Mouse (Mus musculus) MEL (cell line): Measurements from ENCODE around the gene Cers5. TPM values are rescaled to one million over a fixed set of nuclear protein-coding genes. Genes with fewer than 3 reads are reported as not detected.

Experiments used
- DNase-seq: peaks from one replicate; pipeline ENCODE4 v3.0.0; 2011; ENCODE audit warnings: low read depth, low spot score
- H3K27ac ChIP-seq: 2 replicates; pipeline ENCODE4 v1.5.1; 2012; ENCODE audit warnings: low read depth, mild to moderate bottlenecking, control low read depth, low read length, moderate library complexity; ENCODE audit not compliant: control insufficient read depth
- H3K27me3 ChIP-seq, 2 experiments: fragments of 150-350 bp in 1 of 2; sonication (generic) in 1 of 2; 2 replicates each; pipeline ENCODE4 v1.6.1; 2012; ENCODE audit warnings: low read length in 2 of 2, mild to moderate bottlenecking in 2 of 2, improper control_type of control experiment in 1 of 2, moderate library complexity in 1 of 2; ENCODE audit not compliant: insufficient read depth in 2 of 2, control insufficient read depth in 1 of 2
- H3K36me3 ChIP-seq, 2 experiments: 2 replicates each; pipeline ENCODE4 v1.6.1; 2012 to 2014; ENCODE audit warnings: low read length in 2 of 2, improper control_type of control experiment in 1 of 2, inconsistent platforms in 1 of 2, mild to moderate bottlenecking in 1 of 2; ENCODE audit not compliant: insufficient read depth in 2 of 2, control insufficient read depth in 1 of 2
- H3K4me1 ChIP-seq, 2 experiments: fragments of 150-350 bp in 1 of 2; sonication (generic) in 1 of 2; 2 replicates each; pipeline ENCODE4 v1.6.1; 2012; ENCODE audit warnings: low read length in 2 of 2, improper control_type of control experiment in 1 of 2, mild to moderate bottlenecking in 1 of 2; ENCODE audit not compliant: insufficient read depth in 2 of 2, control insufficient read depth in 1 of 2
- H3K4me3 ChIP-seq, 2 experiments: fragments of 150-350 bp in 1 of 2; sonication (generic) in 1 of 2; 2 replicates each; pipeline ENCODE4 v1.5.1; 2012; ENCODE audit warnings: low read depth in 2 of 2, low read length in 2 of 2, mild to moderate bottlenecking in 2 of 2, moderate library complexity in 2 of 2, control low read depth in 1 of 2, improper control_type of control experiment in 1 of 2; ENCODE audit not compliant: control insufficient read depth in 1 of 2, insufficient read depth in 1 of 2
- H3K79me2 ChIP-seq: 2 replicates; pipeline ENCODE4 v1.6.1; 2012; ENCODE audit warnings: mild to moderate bottlenecking, low read length, moderate library complexity; ENCODE audit not compliant: control insufficient read depth, poor library complexity, insufficient read depth
- H3K9ac ChIP-seq: 2 replicates; pipeline ENCODE4 v1.6.1; 2012; ENCODE audit warnings: low read depth, mild to moderate bottlenecking, control low read depth, low read length, moderate library complexity; ENCODE audit not compliant: control insufficient read depth, poor library complexity, severe bottlenecking
- H3K9me3 ChIP-seq: fragments of 150-350 bp; sonication (generic); replicated peaks from 2 replicates; pipeline ENCODE4 v1.6.1; 2012; ENCODE audit warnings: mild to moderate bottlenecking, low read length, improper control_type of control experiment, moderate library complexity; ENCODE audit not compliant: insufficient read depth
- BHLHE40 ChIP-seq: IDR thresholded peaks from 2 replicates; pipeline ENCODE4 v1.6.1; 2012; ENCODE audit warnings: low read depth, mild to moderate bottlenecking, inconsistent platforms, low read length, improper control_type of control experiment, borderline replicate concordance
- CHD1 ChIP-seq: IDR thresholded peaks from 2 replicates; pipeline ENCODE4 v1.6.1; 2012; ENCODE audit warnings: low read depth, mild to moderate bottlenecking, inconsistent platforms, low read length, improper control_type of control experiment
- ELF1 ChIP-seq: IDR thresholded peaks from 2 replicates; pipeline ENCODE4 v1.6.1; 2014; ENCODE audit warnings: low read depth, mild to moderate bottlenecking, inconsistent platforms, low read length, improper control_type of control experiment, moderate library complexity
- EP300 ChIP-seq, 2 experiments: IDR thresholded peaks; 2 replicates each; pipeline ENCODE4 v1.6.1; 2011; ENCODE audit warnings: improper control_type of control experiment in 2 of 2, low read length in 2 of 2, low read depth in 1 of 2, mild to moderate bottlenecking in 1 of 2
- ETS1 ChIP-seq: IDR thresholded peaks from 2 replicates; pipeline ENCODE4 v1.6.1; 2012; ENCODE audit warnings: low read depth, mild to moderate bottlenecking, inconsistent platforms, low read length, improper control_type of control experiment, moderate library complexity
- GABPA ChIP-seq: IDR thresholded peaks from 2 replicates; pipeline ENCODE4 v1.6.1; 2012; ENCODE audit warnings: low read depth, mild to moderate bottlenecking, inconsistent platforms, low read length, improper control_type of control experiment, moderate library complexity
- JUND ChIP-seq: IDR thresholded peaks from 2 replicates; pipeline ENCODE4 v1.6.1; 2011; ENCODE audit warnings: low read depth, mild to moderate bottlenecking, improper control_type of control experiment, low read length
- KAT2A ChIP-seq: conservative IDR thresholded peaks from 2 replicates; pipeline ENCODE4 v1.6.1; 2012; ENCODE audit warnings: low read depth, low read length, improper control_type of control experiment, inconsistent platforms
- MAFK ChIP-seq: IDR thresholded peaks from 2 replicates; pipeline ENCODE4 v1.6.1; 2011; ENCODE audit warnings: low read depth, mild to moderate bottlenecking, low read length, improper control_type of control experiment, borderline replicate concordance
- MAX ChIP-seq: IDR thresholded peaks from 2 replicates; pipeline ENCODE4 v1.6.1; 2011; ENCODE audit warnings: low read length, improper control_type of control experiment
- MAZ ChIP-seq: IDR thresholded peaks from 2 replicates; pipeline ENCODE4 v1.6.1; 2012; ENCODE audit warnings: low read depth, mild to moderate bottlenecking, inconsistent platforms, low read length, improper control_type of control experiment
- MEF2A ChIP-seq: IDR thresholded peaks from 2 replicates; pipeline ENCODE4 v1.6.1; 2014; ENCODE audit warnings: low read depth, mild to moderate bottlenecking, inconsistent platforms, low read length, improper control_type of control experiment; ENCODE audit not compliant: poor library complexity, insufficient replicate concordance, severe bottlenecking; ENCODE audit errors: extremely low read depth
- MXI1 ChIP-seq: IDR thresholded peaks from 2 replicates; pipeline ENCODE4 v1.6.1; 2011; ENCODE audit warnings: mild to moderate bottlenecking, low read depth, low read length, improper control_type of control experiment
- POLR2A ChIP-seq, 2 experiments: IDR thresholded peaks; 2 replicates each; pipeline ENCODE4 v1.6.1; 2011 to 2012; ENCODE audit warnings: low read length in 2 of 2, mild to moderate bottlenecking in 2 of 2, control low read depth in 1 of 2, improper control_type of control experiment in 1 of 2, low read depth in 1 of 2, moderate library complexity in 1 of 2; ENCODE audit not compliant: control insufficient read depth in 1 of 2, insufficient read depth in 1 of 2, poor library complexity in 1 of 2
- POLR2AphosphoS2 ChIP-seq: IDR thresholded peaks from 2 replicates; pipeline ENCODE4 v1.6.1; 2011; ENCODE audit warnings: low read length, improper control_type of control experiment
- POLR2AphosphoS5 ChIP-seq: IDR thresholded peaks from 2 replicates; pipeline ENCODE4 v1.6.1; 2012; ENCODE audit warnings: low read depth, borderline replicate concordance, mild to moderate bottlenecking, inconsistent platforms, low read length, moderate library complexity, mixed read lengths
- RAD21 ChIP-seq: IDR thresholded peaks from 2 replicates; pipeline ENCODE4 v1.6.1; 2011; ENCODE audit warnings: mild to moderate bottlenecking, low read depth, low read length, improper control_type of control experiment
- RCOR1 ChIP-seq: IDR thresholded peaks from 2 replicates; pipeline ENCODE4 v1.6.1; 2012; ENCODE audit warnings: low read depth, mild to moderate bottlenecking, inconsistent platforms, low read length, improper control_type of control experiment
- TAL1 ChIP-seq: IDR thresholded peaks from 2 replicates; pipeline ENCODE4 v1.6.1; 2012; ENCODE audit warnings: mild to moderate bottlenecking, inconsistent platforms, low read length, moderate library complexity, mixed read lengths
- TCF12 ChIP-seq: IDR thresholded peaks from 2 replicates; pipeline ENCODE4 v1.6.1; 2014; ENCODE audit warnings: low read depth, mild to moderate bottlenecking, inconsistent platforms, low read length, improper control_type of control experiment, moderate library complexity
- USF2 ChIP-seq, 2 experiments: IDR thresholded peaks; 2 replicates each; pipeline ENCODE4 v1.6.1; 2011 to 2012; ENCODE audit warnings: improper control_type of control experiment in 2 of 2, low read length in 2 of 2, borderline replicate concordance in 1 of 2, inconsistent platforms in 1 of 2, low read depth in 1 of 2, mild to moderate bottlenecking in 1 of 2; ENCODE audit not compliant: insufficient read depth in 1 of 2
- ZC3H11A ChIP-seq: IDR thresholded peaks from 2 replicates; pipeline ENCODE4 v1.6.1; 2012; ENCODE audit warnings: low read depth, mild to moderate bottlenecking, inconsistent platforms, low read length, improper control_type of control experiment
- ZKSCAN1 ChIP-seq: IDR thresholded peaks from 2 replicates; pipeline ENCODE4 v1.6.1; 2012; ENCODE audit warnings: low read depth, mild to moderate bottlenecking, inconsistent platforms, low read length, improper control_type of control experiment, moderate library complexity
- ZMIZ1 ChIP-seq: IDR thresholded peaks from 2 replicates; pipeline ENCODE4 v1.6.1; 2012; ENCODE audit warnings: low read depth, mild to moderate bottlenecking, inconsistent platforms, low read length, improper control_type of control experiment, moderate library complexity
- ZNF384 ChIP-seq: IDR thresholded peaks from 2 replicates; pipeline ENCODE4 v1.6.1; 2012; ENCODE audit warnings: low read depth, mild to moderate bottlenecking, inconsistent platforms, low read length, improper control_type of control experiment
- polyA plus RNA-seq, 2 experiments: library from polyadenylated mRNA; stranded (reverse) in 1 of 2; unstranded in 1 of 2; fragments of >175 nt in 1 of 2; fragments of >200 nt in 1 of 2; gene quantifications; 2 replicates each; pipeline versions ENCODE4 v1.2.1 to v1.2.4; 2012; ENCODE audit warnings: low replicate concordance in 2 of 2, low read depth in 1 of 2; ENCODE audit not compliant: insufficient read length in 2 of 2, insufficient read depth in 1 of 2, missing spikeins in 1 of 2
- total RNA-seq: library from RNA; depleted of rRNA; stranded (reverse); fragments of 300-350 nt; gene quantifications from 2 replicates; pipeline ENCODE4 v1.2.3, GENCODE M21; 2012

Cers5 gene
- total and polyA plus RNA-seq, 3 experiments = 21.8 to 43.5 TPM; not detected in 1

GRCm38 (mm10) chr15:99714206-99714605, 58.5 kb downstream of the Cers5 start:
- Histone ChIP-seq H3K9me3 (no peaks in the 10 kb centered on the region), H3K36me3 (peaks cover 0 to 10% of the 10 kb centered on the region in 2 experiments), H3K9ac (no peak overlapping the region), H3K4me3 (no peak overlapping the region), H3K4me1 (peaks cover 2 to 12% of the 10 kb centered on the region in 2 experiments), H3K27ac (no peak overlapping the region), H3K27me3 (no peaks in the 10 kb centered on the region), H3K79me2 (no peaks in the 10 kb centered on the region)
- DNase-seq = no peak
- TF ChIP-seq ELF1 = no peak
- no peak for TF ChIP-seq GABPA
- TF ChIP-seq EP300 (IDR thresholded peaks at IDR 0.05; ENCODE audit: low read depth in 1 of 2, low read length in 2 of 2) = no peak
- no peak for TF ChIP-seq RCOR1
- no peak for TF ChIP-seq TAL1
- no peak for TF ChIP-seq MEF2A
- TF ChIP-seq USF2 (IDR thresholded peaks at IDR 0.05; ENCODE audit: borderline replicate concordance in 1 of 2, insufficient read depth in 1 of 2, low read depth in 1 of 2, low read length in 2 of 2) = no peak
- no peak for TF ChIP-seq JUND
- no peak for TF ChIP-seq ZNF384
- TF ChIP-seq ZC3H11A = no peak
- TF ChIP-seq KAT2A = no peak
- TF ChIP-seq POLR2AphosphoS5 = no peak
- TF ChIP-seq MAFK = no peak
- TF ChIP-seq RAD21 = no peak
- TF ChIP-seq ZMIZ1 = no peak
- TF ChIP-seq MAZ = no peak
- TF ChIP-seq CHD1 = no peak
- no peak for TF ChIP-seq ZKSCAN1
- no peak for TF ChIP-seq TCF12

- no peak overlapping the region for H3K27ac ChIP-seq
- no peaks in the 10 kb centered on the region for H3K79me2 ChIP-seq
- H3K4me1 ChIP-seq = peaks cover 2 to 12% of the 10 kb centered on the region in 2 experiments
- peaks cover 3 to 10% of the 10 kb centered on the region in 2 experiments for H3K36me3 ChIP-seq
- TF ChIP-seq ZC3H11A (no peak), MEF2A (no peak), GABPA (no peak), POLR2AphosphoS5 (no peak), CHD1 (no peak), POLR2A (IDR thresholded peaks at IDR 0.05; ENCODE audit: control insufficient read depth in 1 of 2, insufficient read depth in 1 of 2, low read depth in 1 of 2, low read length in 2 of 2, poor library complexity in 1 of 2) (no peak), RCOR1 (no peak), BHLHE40 (no peak), MXI1 (no peak), MAX (no peak), ETS1 (no peak), TAL1 (no peak), POLR2AphosphoS2 (no peak), MAZ (no peak)
- H3K4me3 ChIP-seq = no peak overlapping the region
- no peak for DNase-seq
- no peaks in the 10 kb centered on the region for H3K27me3 ChIP-seq
- H3K9ac ChIP-seq = no peak overlapping the region
- no peaks in the 10 kb centered on the region for H3K9me3 ChIP-seq
Observed at GRCm38 (mm10) chr15:99713569-99713968, 59.1 kb downstream of the Cers5 start.
